Mouse (Mus musculus) regulatory T cell (primary cell): ENCODE data around the gene Akap8.

Experiments
- in situ Hi-C: fragments of 300-600 bp; cut with MboI, MseI; formaldehyde crosslinking; loops from one replicate; pipeline ENCODE4 v1.15.1; 2025; ENCODE audit warnings: high pct_unique_total_duplicates

Akap8 gene

DNA sequence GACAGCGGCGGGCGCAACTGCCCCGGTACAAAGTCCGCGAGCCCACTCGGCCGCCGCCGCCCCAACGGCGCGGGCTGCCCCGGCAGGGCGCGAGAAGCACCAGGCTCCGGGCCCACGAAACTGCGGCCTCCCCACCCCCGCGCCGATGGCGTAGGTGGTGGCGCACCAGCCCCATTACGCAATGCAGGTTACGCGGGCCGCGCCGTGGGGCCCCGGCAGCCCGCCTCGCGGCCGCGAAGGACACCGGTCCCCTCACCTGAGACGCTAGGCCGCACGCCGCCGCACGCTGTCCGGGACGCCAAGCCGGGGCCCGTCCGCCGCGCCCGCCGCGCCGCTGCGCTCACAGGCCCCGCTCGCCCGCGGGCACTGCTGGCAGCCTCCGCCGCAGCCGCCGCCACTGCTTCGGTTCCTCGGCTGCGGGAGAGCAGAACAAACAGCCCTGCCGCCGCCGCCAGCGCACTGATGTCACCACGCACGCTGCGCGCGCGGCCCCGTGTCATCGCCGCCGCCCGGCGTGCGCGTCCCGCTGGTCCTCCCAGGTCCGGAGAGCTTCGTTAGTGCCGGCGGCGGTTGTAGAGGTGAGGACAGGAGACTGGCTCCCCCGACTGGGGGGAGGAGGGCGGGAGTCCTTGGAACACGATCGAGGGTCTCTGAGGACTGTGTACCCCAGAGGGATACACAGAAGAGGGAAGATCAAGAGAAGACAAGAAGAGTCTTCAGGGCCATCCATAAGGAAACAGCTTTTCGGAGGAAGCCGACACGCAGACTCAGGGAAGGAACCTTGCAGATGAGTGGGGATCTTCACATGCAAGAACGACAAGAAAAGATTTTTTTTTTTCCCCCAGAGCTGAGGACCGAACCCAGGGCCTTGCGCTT is 36.5 kb downstream of the Akap8 start, which contains the start of gene Brd4:
Brd4 (minus strand) TSS at position 461 of the 876 bp plus-strand sequence.
- in situ Hi-C loops, result no loop called here

DNA sequence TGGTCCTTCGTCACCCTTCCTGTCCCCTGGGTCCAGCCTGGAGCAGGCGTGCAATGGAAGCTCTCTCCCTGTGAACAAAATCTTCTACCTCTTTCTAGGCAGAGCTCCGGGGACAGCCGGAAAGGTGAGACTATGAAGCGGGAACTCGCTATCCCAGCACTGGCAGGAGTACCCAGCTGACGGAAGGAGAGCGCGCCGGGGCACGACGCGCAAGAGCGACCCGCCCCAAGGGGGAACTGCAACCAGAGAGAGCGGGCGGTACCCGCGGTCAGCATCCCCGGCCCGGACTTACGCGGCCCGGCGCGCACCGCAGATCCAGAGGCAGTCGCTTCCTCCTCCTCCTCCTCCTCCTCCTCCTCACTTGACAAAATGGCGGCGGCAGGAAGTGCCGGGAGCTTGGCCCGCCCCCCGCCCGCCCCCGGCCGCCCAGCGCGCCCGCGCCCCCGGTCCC is 37.2 kb downstream of the Akap8 start:
- in situ Hi-C loops, result no loop called here

DNA sequence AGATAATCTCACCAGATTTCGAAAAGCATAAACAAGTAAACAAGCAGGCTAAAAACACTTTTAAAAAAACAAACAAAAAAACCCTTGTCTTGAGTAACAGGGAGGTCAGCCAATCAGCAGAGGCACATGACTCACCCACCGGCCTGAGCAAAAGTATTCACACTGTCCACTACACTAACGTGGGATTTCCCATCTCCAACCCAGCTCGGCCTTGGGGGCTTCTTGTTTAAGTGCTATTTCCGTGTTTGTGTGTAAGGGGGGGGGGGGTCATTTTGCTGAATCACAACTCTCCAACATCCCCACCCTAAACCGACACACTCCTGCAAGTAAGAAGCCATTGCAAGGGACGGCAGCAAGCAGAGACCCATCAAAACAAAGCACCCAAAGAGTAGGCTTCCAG is 37.7 kb downstream of the Akap8 start:
- in situ Hi-C loops, result no loop called here

DNA sequence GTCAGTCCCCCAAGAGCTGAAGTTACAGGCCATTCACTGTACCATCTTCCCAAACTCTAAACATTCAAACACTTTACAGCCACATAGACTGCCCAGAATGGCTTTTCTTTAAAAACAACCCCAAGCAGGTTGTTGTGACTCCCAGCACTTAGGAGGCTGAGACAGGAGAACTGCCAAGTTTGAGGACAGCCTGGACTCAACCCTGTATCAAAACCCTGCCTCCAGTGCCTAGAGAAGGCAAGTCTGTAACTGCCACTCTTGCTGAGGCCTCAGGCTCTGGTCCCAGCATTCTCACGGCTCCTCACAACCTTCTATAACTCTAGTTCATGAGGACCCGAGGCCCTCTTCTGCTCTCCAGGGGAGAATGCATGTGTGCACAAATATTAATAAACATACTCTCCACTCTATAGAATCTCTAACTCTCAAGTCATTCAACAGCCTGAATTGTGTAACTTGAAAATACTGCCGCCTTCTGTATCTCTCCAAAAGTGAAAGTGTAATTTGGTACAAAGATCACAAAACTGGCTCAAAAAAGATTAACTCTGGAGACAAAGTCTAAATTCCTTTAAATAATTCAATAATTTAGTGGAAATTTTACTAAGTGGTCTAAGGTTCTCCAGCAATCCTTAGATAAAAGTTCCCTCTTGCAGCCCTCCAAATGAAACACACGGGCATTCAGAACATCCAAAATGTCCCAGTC is 39.3 kb downstream of the Akap8 start:
- in situ Hi-C loops, result no loop called here

DNA sequence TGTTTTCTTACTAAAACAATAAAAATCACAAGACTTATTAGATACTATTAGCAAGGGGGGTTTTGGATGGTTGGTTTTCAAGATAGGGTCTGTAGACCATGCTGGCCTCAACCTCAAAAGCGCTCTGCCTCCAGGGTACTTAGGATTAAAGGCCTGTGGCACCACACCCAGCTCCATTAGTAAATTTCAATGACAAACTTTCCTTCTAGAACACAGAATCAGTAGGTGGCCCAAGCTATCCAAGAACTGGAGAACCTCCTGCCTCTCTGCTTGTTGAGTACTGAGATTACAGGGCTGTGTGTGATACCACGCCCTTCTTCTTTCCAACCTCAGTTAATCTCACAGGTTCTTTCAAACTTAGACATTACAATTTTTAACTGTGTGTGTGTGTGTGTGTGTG is 39.9 kb downstream of the Akap8 start:
- in situ Hi-C loops, result no loop called here

DNA sequence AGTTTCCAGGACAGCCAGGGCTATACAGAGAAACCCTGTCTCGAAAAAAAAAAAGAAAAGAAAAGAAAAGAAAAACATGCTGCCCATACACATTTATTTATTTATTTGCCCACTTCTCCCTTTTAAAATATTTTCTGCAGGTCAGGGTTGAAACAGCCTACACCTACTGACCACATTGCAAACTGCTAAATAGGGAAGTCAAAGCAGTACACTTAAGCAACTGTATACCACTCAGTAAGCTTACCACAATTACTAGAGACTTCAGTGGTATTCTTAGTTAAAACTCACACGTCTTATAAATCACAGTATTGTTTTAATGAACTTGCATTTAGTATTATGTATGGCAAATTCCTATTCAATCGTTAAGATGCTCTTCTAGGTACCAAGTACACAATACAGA is 40.5 kb downstream of the Akap8 start:
- in situ Hi-C loops, result no loop called here

DNA sequence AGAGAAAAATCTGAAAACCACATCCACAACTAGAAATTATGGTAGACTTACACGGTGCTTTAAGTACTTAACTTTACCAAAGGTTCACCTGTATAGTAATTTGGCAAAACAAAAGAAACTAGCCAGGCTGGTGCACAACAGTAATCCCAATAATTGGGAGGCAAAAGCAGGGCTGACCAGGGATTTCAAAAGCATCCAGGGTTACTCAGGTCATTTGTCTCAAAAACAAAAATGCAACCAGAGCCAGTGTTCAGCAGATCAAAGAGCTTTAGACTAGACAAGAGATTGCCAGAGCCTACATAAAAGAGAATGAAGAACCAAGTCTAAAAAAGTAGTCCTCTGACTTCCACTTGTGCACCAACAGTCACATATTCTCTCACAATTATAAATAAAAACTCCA is 43.8 kb downstream of the Akap8 start:
- in situ Hi-C loops, result no loop called here

DNA sequence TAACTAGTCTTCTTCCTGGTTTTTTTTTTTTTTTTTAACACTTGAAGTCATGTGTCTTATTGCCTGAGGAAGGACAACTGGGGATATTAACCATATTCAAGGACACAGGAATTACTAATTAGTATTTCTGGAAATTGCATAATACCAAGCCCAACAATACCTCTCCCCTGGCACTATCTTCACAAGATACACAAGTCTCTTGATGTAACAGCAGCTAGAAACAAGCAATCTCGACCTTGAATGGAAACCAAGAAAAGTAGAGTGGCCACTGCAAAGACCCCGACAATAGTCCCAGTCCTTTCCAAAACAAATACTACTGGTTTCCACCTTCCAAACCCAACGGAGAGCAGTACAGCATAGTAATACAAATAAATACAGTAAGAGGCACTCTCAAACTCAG is 45.5 kb downstream of the Akap8 start:
- in situ Hi-C loops, result no loop called here

DNA sequence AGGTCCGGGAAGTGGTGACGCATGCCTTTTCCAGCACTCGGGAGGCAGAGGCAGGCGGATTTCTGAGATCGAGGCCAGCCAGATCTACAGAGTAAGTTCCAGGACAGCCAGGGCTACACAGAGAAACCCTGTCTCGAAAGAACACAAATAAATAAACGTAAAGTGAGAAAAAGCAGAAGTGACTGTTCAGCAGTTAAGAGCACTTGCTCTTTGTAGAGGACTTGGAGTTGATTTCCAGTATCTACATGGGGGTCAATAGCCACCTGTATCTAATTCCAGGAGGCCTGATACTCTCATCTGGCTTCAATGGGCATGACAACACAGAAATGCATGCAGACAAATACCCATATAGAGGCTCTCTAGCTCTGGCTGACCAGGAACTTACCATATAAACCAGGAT is 51.9 kb downstream of the Akap8 start:
- in situ Hi-C loops, result no loop called here

DNA sequence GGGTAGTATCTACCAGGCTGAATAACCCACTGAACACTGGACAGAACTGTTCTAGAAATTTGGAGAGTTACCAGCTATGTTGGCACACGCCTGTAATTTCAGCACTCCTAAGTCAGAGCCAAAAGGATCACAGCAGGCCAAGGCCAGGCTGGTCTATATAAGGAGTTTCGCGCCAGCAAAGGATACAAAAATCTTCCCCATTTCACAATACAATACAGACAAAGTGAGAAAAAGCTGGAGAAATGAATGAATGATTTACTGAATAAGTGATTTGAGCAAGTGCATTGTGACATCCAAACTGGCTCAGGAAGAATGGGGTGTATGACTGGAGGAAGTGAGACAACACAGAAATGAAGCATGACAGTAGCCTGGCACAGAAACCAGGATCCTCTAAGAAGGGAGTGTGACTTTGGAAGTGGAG is 52.5 kb downstream of the Akap8 start:
- in situ Hi-C loops, result no loop called here

DNA sequence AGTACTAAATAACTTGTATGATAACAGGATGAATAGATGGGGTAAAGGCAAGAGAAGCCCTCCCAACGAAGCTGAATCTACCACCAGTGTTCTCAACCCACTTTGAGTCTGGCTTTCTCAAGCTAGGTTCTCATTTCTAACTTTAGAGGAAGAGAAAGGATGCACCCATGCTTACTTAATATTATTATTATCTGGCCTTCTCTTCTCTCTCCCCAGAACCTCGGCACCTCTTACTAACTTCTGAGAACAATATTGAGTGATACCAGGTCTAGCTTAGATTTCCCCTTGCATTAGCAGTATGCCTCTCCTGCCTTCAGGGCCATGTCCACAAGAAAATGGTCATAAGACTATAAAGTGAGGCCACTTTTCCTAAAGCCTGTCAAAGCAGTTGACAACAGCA is 52.9 kb downstream of the Akap8 start:
- in situ Hi-C loops, result no loop called here

DNA sequence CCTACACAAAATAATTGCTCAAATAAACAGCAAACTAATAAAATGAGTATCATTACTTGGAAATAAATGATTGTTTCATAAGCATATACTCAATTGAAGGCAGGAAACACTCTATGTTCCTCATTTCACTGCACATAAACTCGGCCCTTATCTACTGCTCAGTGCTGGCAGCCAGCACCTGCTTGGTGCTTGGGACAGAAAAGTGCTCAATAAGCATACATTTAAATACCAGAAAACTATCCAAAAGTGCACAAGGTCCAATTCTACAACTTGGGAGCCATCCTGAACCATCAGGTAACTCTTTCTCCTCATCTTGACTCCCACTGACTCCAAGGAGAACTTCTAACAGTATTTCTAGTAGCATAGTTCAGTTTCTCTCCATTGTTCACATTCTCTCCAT is 53.4 kb downstream of the Akap8 start:
- in situ Hi-C loops, result no loop called here

DNA sequence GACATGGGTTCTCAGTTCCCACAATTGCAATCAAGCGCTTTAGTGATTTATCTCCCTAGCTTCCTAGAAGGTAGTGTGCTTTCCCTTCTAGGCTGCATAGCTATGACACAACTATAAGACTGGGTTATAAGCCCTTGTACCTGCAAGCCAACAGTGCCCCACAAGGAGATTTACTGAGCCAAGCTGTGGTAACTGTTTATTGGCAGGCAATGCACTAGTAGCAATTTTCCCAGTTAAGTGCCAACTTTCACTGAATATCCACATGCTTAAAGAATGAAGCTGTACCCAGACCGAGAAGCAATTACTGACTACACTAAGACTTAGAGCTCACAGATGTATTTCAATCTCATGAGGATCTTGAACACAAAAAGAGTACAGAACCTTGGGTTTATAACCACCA is 57.4 kb downstream of the Akap8 start:
- in situ Hi-C loops, result no loop called here

DNA sequence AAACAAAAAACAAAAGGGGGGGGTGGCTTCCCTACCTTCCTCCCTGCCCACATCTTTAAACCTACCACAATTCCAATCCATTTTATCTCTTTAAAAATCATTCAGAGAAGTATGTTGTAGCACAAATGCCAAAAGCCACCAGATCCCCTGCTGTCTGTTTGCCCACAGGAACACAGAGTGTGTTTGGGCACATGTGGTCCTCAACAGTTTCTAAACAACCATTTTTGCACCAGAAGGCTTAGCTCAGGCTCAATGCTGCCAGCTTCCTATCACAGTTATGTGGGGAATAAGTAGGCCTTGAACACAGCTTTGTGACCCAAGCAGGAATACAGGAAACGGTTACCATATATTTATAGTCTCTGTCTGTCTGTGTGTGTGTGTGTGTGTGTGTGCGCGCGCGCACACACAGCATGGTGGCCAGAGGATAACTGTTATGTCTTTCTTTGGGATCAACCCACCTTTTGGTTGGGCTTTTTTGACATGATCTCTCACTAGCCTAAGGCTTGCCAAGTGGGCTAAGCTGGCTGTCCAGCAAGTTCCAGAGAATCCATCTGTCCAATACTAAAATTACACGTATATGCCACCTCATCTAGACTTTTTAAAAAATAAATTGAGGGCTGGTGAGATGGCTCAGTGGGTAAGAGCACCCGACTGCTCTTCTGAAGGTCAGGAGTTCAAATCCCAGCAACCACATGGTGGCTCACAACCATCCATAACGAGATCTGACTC is 58.0 kb downstream of the Akap8 start:
- in situ Hi-C loops, result no loop called here

DNA sequence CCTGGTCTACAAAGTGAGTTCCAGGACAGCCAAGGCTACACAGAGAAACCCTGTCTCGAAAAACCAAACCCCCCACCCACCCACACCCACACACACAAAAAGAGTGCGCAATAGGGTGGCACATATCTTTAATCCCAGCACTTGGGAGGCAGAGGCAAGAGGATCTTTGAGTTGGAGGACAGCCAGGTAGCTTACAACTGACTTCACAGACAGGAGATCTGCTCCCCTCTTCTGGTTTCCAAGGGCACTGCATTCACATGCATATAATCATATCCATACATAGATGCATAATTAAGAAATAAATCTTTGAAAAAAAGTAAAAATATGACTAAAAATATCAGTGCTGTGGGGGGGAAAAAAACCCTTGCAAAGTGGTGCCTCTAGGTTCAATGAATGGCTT is 62.2 kb downstream of the Akap8 start:
- in situ Hi-C loops, result no loop called here

DNA sequence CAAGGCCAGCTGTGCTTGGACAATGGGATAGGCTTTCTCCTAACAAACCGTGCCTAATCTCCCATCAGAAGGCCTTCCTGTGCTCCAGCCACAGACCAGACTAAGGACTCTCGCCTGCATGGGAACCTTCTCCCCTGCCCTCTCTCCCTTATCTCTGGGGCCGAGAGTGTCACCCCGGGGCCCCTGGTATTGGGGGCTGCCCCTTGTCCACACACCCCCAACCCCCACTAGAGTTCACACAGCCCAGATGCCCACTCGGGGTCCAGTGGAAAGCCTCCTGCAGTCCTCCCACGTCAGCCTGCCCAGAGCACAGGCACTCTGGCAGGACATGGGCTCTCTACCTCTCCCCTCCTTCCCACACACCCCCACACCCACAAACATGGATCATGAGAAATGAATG is 63.1 kb downstream of the Akap8 start:
- in situ Hi-C loops, result no loop called here

DNA sequence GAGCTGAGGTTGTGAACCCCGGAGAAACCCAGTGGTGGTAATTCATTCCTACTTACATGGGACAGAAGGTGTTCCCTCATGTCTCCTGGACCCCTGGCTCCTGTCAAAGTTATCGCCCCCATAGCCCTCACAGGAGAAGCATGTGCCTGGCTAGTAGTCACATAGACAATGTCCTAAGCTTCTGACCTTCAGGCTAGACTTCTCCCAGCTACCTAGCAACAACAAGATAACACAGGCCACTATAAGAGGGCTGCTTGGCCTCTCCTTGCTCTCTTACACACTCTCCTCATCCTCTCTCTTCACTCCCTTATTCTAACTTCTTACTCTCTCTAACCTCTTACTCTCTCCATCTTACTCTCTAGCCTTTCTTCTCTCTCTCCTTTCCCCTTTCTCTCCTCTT is 63.6 kb downstream of the Akap8 start:
- in situ Hi-C loops, result no loop called here

DNA sequence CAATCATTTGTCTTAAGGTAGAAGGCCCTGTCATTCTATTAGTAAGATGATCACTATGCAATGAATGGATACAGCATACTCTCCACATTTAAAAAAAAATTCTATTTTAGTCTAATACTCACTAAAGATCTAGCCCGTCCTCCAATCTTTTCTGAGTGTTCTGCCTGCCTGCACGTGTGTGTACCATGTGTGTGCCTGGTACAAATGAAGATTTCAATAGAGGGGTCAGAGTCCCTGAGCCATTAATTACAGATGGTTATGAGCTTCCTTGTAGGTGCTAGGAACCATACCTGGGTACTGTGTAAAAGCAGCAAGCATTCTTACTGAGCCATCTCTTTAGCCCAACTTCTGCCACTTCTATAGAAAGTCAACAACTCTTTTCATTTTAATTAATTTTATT is 64.1 kb downstream of the Akap8 start:
- in situ Hi-C loops, result no loop called here
